Mouse (Mus musculus): ENCODE results near the gene Tdpoz1. TPM values are rescaled to one million over a fixed set of nuclear protein-coding genes. Genes with fewer than 3 reads are reported as not detected.

Gene Tdpoz1
- polyA plus RNA-seq (2012): not detected in 2 replicates

GRCm38 (mm10) chr3:93676210-93676609, at the start of gene Tdpoz1:
Gene Tdpoz1 (minus strand): TSS chr3:93676310.

GRCm38 (mm10) chr3:93692970-93693369, 16.9 kb upstream of the Tdpoz1 start, which contains the start of gene Gm37596:
Gene Gm37596 (minus strand): TSS chr3:93693070.

GRCm38 (mm10) chr3:93652586-93652985, 23.5 kb downstream of the Tdpoz1 start, which contains the start of gene Tdpoz2:
Gene Tdpoz2 (minus strand): TSS chr3:93652686.

Other genes with a start within 250 kb of the Tdpoz1 start
- gene Tchh, start 234.0 kb downstream of the Tdpoz1 start, polyA plus RNA-seq (2012): 0.28 and 0.43 TPM in 2 replicates
- not detected in 2 replicates for gene Tchhl1, start 207.6 kb downstream of the Tdpoz1 start, polyA plus RNA-seq (2012)
- gene S100a11, start 155.8 kb downstream of the Tdpoz1 start, polyA plus RNA-seq (2012): 119 and 171 TPM in 2 replicates
- gene S100a10, start 121.2 kb downstream of the Tdpoz1 start, polyA plus RNA-seq (2012): 50.6 and 60.4 TPM in 2 replicates
- gene Tdpoz2, start 23.6 kb downstream of the Tdpoz1 start, polyA plus RNA-seq (2012): not detected in 2 replicates
- not detected in 2 replicates for gene Gm37596, start 16.8 kb upstream of the Tdpoz1 start, polyA plus RNA-seq (2012)
- gene Gm5773, start 96.7 kb upstream of the Tdpoz1 start, polyA plus RNA-seq (2012): not detected in 2 replicates
- gene Tdpoz4, start 120.1 kb upstream of the Tdpoz1 start, polyA plus RNA-seq (2012): not detected in 2 replicates
- gene Tdpoz3, start 149.7 kb upstream of the Tdpoz1 start, polyA plus RNA-seq (2012): not detected in 2 replicates

Measured in megakaryocyte-erythroid progenitor cell, adult 5 weeks (primary cell).